Mouse (Mus musculus) B cell, adult 62 days (primary cell): ENCODE measurements around the gene Rhox2b. TPM values are rescaled to one million over a fixed set of nuclear protein-coding genes. Genes with fewer than 3 reads are reported as not detected.

Source experiments
- total RNA-seq: library from RNA; stranded (reverse); gene quantifications from 4 replicates; pipeline ENCODE4 v1.2.4, GENCODE M21; 2023

Gene Rhox2b
- not detected in 4 replicates for total RNA-seq

DNA sequence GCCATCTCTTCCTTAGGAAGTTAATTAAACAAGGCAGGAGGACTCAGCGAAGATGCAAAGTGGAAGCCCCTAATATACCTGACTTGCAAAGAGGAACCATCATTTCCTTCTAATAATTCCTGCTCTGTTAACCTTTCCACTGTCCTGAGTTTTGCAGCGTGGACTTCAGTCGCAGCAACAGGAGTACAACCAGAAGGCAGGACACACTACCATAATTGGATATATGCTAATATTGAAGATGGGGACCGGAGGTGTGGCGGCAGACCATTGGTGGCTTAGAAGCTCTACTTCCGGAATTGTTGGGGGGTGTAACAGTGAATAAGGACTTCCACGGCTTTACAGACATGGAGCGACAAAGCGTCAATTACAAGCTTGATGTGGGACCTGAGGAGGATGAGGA lies at the start of gene Rhox2b:
Gene Rhox2b, plus strand, starts transcription at position 301 of the 400 bp plus-strand sequence.

DNA sequence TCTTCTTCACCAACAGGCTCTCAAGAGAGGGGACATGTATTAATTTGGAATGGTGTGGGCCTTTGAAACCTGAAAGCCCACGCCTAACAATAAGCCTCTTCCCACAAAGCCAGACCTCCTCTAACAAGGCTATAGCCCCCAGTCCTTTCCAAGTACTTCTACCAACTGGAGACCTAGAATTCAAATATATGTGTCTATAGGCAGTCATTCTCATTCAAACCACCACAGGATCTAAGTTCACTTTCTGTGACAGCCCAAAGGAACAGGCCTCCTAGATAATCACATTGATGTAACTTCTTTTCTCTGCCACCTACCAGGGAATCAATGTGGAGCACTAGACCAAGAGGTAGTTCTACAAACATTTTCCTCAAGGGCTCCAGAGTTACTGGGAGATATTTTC lies 32.1 kb upstream of the Rhox2b start, which contains the start of gene Rhox3a2:
Gene Rhox3a2, plus strand, starts transcription at position 301 of the 400 bp plus-strand sequence.

GRCm38 (mm10) chrX:37390548-37390947 lies 21.3 kb upstream of the Rhox2b start, which contains the start of gene Rhox4a2:
Gene Rhox4a2 (plus strand): TSS chrX:37390848.

GRCm38 (mm10) chrX:37432194-37432593 lies 20.3 kb downstream of the Rhox2b start, which contains the start of gene Rhox4b:
Gene Rhox4b (plus strand): TSS chrX:37432494.

GRCm38 (mm10) chrX:37453380-37453779 lies 41.5 kb downstream of the Rhox2b start, which contains the start of gene Rhox2c:
Gene Rhox2c (plus strand): TSS chrX:37453680.

DNA sequence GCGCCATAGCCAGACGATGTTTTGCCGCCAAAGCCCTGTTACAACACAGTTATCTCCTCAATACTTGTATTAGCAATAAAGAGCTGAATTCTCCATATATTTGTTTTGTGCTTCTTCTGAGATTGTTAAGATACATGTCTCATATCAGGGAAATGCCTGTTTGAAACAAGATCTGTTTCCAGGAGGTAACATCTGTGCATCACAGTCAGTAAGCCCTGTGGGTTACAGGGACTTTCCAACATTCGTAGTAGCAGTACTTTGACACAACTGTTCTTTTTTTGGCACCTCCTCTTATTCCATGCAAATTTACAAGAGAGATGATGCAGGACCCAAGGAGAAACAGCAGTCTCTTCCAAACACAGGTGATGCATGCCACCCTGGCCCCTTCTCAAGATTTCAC lies 46.4 kb downstream of the Rhox2b start, which contains the start of gene Rhox3c:
Gene Rhox3c, plus strand, starts transcription at position 301 of the 400 bp plus-strand sequence.

Other genes starting within 250 kb of the Rhox2b start
- not detected in 4 replicates for gene Akap14, start 243.2 kb upstream of the Rhox2b start, total RNA-seq
- 73.3 to 99.4 TPM (median 92.4 TPM) in 4 replicates for gene Ndufa1, start 220.9 kb upstream of the Rhox2b start, total RNA-seq
- 1.8 to 2.2 TPM (median 2.0 TPM) in 4 replicates for gene Rnf113a1, start 220.8 kb upstream of the Rhox2b start, total RNA-seq
- gene Gm9, start 201.0 kb upstream of the Rhox2b start, total RNA-seq = not detected in 4 replicates
- gene Rhox1, start 189.8 kb upstream of the Rhox2b start, total RNA-seq = not detected in 4 replicates
- gene Rhox2a, start 167.1 kb upstream of the Rhox2b start, total RNA-seq = not detected in 4 replicates
- not detected in 4 replicates for gene Rhox3a, start 162.1 kb upstream of the Rhox2b start, total RNA-seq
- not detected in 4 replicates for gene Rhox4a, start 146.7 kb upstream of the Rhox2b start, total RNA-seq
- gene Rhox3a2, start 32.0 kb upstream of the Rhox2b start, total RNA-seq = not detected in 4 replicates
- not detected in 4 replicates for gene Rhox4a2, start 21.2 kb upstream of the Rhox2b start, total RNA-seq
- gene Rhox4b, start 20.4 kb downstream of the Rhox2b start, total RNA-seq = not detected in 4 replicates
- not detected in 4 replicates for gene Rhox2c, start 41.6 kb downstream of the Rhox2b start, total RNA-seq
- not detected in 4 replicates for gene Rhox3c, start 46.5 kb downstream of the Rhox2b start, total RNA-seq
- not detected in 4 replicates for gene Rhox4c, start 68.3 kb downstream of the Rhox2b start, total RNA-seq
- not detected in 4 replicates for gene Rhox2d, start 81.4 kb downstream of the Rhox2b start, total RNA-seq
- gene Rhox4d, start 102.3 kb downstream of the Rhox2b start, total RNA-seq = not detected in 4 replicates
- not detected in 4 replicates for gene Rhox2e, start 118.4 kb downstream of the Rhox2b start, total RNA-seq
- gene Rhox3e, start 130.0 kb downstream of the Rhox2b start, total RNA-seq = not detected in 4 replicates
- not detected in 4 replicates for gene Rhox4e, start 145.3 kb downstream of the Rhox2b start, total RNA-seq
- gene Rhox2f, start 159.3 kb downstream of the Rhox2b start, total RNA-seq = not detected in 4 replicates
- gene Rhox3f, start 168.9 kb downstream of the Rhox2b start, total RNA-seq = not detected in 4 replicates
- not detected in 4 replicates for gene Rhox4f, start 195.6 kb downstream of the Rhox2b start, total RNA-seq
- not detected in 4 replicates for gene Rhox3g, start 216.5 kb downstream of the Rhox2b start, total RNA-seq
- not detected in 4 replicates for gene Rhox2g, start 231.4 kb downstream of the Rhox2b start, total RNA-seq
- gene Rhox4g, start 239.3 kb downstream of the Rhox2b start, total RNA-seq = not detected in 4 replicates